Mouse (Mus musculus) forebrain, embryonic 12.5 days (tissue): ENCODE data around the gene Slc38a1. TPM values are rescaled to one million over a fixed set of nuclear protein-coding genes. Genes with fewer than 3 reads are reported as not detected.

ENCODE experiments used
- ATAC-seq: fragments of 200-750 bp; cut with Nextera tagmentation; 2 replicates; pipeline ENCODE4 v1.8.0; 2017; ENCODE audit warnings: moderate TSS enrichment; ENCODE audit not compliant: low FRiP score
- H3K27ac ChIP-seq: fragments of 300-500 bp; sonication (generic); 2 replicates; pipeline ENCODE4 v1.5.1; 2016; ENCODE audit warnings: mild to moderate bottlenecking
- H3K27me3 ChIP-seq: fragments of 300-500 bp; sonication (generic); 2 replicates; pipeline ENCODE4 v1.6.1; 2016; ENCODE audit warnings: mild to moderate bottlenecking
- H3K36me3 ChIP-seq: fragments of 300-500 bp; sonication (generic); replicated peaks from 2 replicates; pipeline ENCODE4 v1.6.1; 2016; ENCODE audit warnings: mild to moderate bottlenecking
- H3K4me1 ChIP-seq: fragments of 300-500 bp; sonication (generic); 2 replicates; pipeline ENCODE4 v1.6.1; 2016
- H3K4me2 ChIP-seq: fragments of 300-500 bp; sonication (generic); 2 replicates; pipeline ENCODE4 v1.6.1; 2016; ENCODE audit warnings: mild to moderate bottlenecking, moderate library complexity
- H3K4me3 ChIP-seq: fragments of 300-500 bp; sonication (generic); replicated peaks from 2 replicates; pipeline ENCODE4 v1.5.1; 2016; ENCODE audit warnings: mild to moderate bottlenecking
- H3K9ac ChIP-seq: fragments of 300-500 bp; sonication (generic); 2 replicates; pipeline ENCODE4 v1.6.1; 2016; ENCODE audit warnings: mild to moderate bottlenecking
- H3K9me3 ChIP-seq: fragments of 300-500 bp; sonication (generic); 2 replicates; pipeline ENCODE4 v1.6.1; 2016
- WGBS: fragments of 180-500 bp; shearing (Covaris S2); methylation state at CpG from one replicate; pipeline ENCODE4 v1.1.7; 2016; 5-methylcytosine and 5-hydroxymethylcytosine counted together
- polyA plus RNA-seq: library from polyadenylated mRNA; unstranded; fragments of >200 nt; fragmentation: Nextera tagmentation; extraction: Ambion mirVana; gene quantifications from 2 replicates; pipeline ENCODE4 v1.2.1, GENCODE M21; 2016

Slc38a1 gene
- polyA plus RNA-seq, 1 experiment from 2014 or later = 148 TPM

DNA sequence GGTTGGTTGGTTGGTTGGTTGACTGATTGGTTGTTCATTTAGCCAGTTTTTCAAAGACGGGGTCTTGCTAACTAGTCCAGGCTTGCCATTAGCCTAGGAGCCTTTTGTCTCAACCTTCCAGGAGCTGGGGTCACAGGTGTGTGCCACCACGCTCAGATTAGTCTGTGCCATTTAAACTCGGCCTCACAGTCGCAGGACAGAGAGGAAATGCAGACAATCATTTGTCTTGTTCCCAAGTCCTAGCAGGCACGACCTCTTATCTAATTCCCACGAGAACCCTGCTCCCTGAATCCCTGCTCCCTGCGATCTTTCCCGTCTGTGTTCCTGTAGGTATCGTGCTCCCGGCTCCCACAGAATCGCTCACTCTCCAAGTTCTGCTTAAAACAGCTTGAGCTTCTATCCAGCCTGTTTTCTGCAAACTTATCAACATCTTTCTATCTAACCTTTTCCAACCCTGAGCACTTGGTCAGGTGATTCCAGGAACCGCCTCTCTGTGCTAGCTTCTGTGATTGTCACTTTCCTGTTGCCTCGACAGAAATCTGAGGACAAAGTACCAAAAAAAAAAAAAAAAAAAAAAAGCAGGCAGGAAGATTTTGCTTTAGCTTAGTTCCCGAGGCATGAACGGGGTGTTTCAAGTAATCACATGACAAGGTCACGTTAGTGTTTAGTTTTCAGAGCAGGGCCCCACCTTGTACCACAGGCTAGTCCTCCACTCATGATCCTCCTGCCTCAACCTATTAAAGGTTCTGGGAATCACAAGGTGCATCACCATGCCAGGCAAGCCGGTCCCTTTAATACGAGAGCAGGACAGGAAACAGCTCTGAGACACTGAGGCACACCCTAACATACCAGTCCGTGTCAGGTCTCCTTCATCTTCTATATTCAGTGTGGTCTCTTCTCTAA is 36.4 kb upstream of the Slc38a1 start:
- Histone ChIP-seq H3K9ac (no peak overlapping the region), H3K4me3 (no peak overlapping the region), H3K4me2 (no peak overlapping the region), H3K27me3 (peaks cover 8% of the 10 kb centered on the region; the same call in 1 of the 2 replicates), H3K9me3 (no peaks in the 10 kb centered on the region), H3K36me3 (no peaks in the 10 kb centered on the region), H3K4me1 (no peaks in the 10 kb centered on the region), H3K27ac (no peak overlapping the region)
- ATAC-seq = no peak
- WGBS = 72% methylated on average over 19 of the region's 19 CpGs

DNA sequence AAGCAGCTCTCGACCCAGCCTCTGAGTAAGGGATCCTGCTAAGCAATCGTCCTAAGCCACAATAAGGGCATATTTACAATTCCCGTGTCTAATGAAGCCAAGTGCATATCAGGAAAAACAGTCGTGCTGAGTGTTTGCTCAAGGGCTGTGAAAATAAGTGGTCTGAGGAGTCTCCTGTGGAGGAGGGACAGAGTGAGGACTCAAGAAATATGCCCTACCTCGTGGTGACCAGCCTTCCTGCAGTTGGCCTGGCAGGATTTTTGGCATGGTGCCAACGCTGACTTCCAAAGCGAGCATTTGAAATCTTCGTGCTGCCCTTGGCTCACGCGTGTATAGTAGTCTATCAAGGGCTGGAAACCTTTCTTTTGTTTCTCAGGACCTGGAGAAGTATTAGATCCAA is 33.8 kb upstream of the Slc38a1 start:
- WGBS = 68% methylated on average over 10 of the region's 10 CpGs
- peaks cover 8% of the 10 kb centered on the region; the same call in 1 of the 2 replicates for H3K27me3 ChIP-seq
- no peak overlapping the region for H3K4me2 ChIP-seq
- no peak overlapping the region for H3K9ac ChIP-seq
- no peak overlapping the region for H3K27ac ChIP-seq
- H3K4me3 ChIP-seq = no peak overlapping the region
- H3K36me3 ChIP-seq = no peaks in the 10 kb centered on the region
- no peaks in the 10 kb centered on the region for H3K9me3 ChIP-seq
- no peak for ATAC-seq
- H3K4me1 ChIP-seq = no peaks in the 10 kb centered on the region

DNA sequence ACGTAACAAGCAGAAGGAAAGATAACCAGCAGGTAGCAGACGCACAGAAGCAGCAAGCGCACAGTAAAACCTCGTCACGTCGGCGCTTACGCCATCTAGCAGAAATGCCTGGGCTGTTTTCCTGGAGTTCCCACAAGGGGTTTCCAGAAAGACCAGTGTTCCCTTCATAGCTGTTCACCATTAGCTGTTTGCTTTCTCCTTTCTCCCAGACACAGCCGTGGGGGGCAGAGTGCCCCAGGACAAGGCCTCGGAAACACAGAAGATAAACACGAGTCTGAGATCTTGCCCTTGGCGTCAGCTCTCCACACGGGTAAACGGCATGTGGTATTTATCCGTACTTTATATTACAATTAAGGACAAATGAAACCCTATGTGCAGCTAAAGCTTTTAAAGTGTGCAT is 33.0 kb upstream of the Slc38a1 start:
- WGBS = 84% methylated on average over 15 of the region's 15 CpGs
- ATAC-seq = no peak
- peaks cover 8% of the 10 kb centered on the region; the same call in 1 of the 2 replicates for H3K27me3 ChIP-seq
- H3K27ac ChIP-seq = no peak overlapping the region
- H3K4me1 ChIP-seq = no peaks in the 10 kb centered on the region
- no peaks in the 10 kb centered on the region for H3K36me3 ChIP-seq
- no peak overlapping the region for H3K4me2 ChIP-seq
- no peaks in the 10 kb centered on the region for H3K9me3 ChIP-seq
- H3K4me3 ChIP-seq = no peak overlapping the region
- H3K9ac ChIP-seq = no peak overlapping the region

DNA sequence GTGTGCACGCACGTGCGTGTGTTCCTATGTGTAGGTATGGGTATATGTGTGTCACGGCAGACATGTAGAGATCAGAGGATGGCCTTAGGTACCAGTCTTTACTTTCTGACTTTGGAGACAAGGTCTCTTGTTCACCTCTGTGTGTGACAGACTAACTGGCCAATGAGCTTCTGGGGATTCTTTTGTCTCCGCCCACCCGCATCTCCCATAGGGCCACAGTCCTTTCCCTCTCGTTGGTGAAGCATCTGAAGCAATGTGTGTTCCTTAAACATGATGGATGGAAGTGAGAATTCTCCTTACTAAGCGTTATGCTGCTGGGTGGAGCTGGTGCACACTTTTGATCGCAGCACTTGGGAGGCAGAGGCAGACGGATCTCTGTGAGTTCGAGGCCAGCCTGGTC is 32.3 kb upstream of the Slc38a1 start:
- Histone ChIP-seq H3K9ac (no peak overlapping the region), H3K4me1 (no peaks in the 10 kb centered on the region), H3K4me2 (no peak overlapping the region), H3K9me3 (no peaks in the 10 kb centered on the region), H3K4me3 (no peak overlapping the region), H3K27me3 (peaks cover 7% of the 10 kb centered on the region; the same call in 1 of the 2 replicates), H3K36me3 (no peaks in the 10 kb centered on the region), H3K27ac (no peak overlapping the region)
- no peak for ATAC-seq
- 83% methylated on average over 11 of the region's 11 CpGs for WGBS

DNA sequence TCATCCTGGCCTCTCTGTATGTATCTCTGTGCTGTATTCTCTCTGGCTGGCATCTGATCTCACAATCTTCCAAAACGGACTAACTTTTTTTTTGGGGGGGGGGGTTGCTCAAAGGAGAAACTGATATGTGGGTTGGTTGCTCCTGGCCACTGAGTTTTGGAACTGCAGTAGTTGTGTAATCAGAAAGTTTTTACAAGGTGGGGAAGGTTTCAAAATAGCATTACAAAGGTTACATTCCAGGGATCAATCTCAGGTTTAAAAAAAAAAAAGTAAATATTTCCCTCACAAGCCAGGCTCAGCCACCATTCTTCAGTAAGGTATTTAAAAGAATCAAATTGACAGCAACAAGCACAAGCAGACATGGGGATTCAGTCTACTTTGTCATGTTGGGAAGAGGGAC is 31.4 kb upstream of the Slc38a1 start:
- Histone ChIP-seq H3K9me3 (no peaks in the 10 kb centered on the region), H3K27ac (no peak overlapping the region), H3K9ac (no peak overlapping the region), H3K27me3 (no peaks in the 10 kb centered on the region), H3K4me1 (no peaks in the 10 kb centered on the region), H3K4me3 (no peak overlapping the region), H3K36me3 (no peaks in the 10 kb centered on the region), H3K4me2 (no peak overlapping the region)
- WGBS = 76% methylated on average over 1 of the region's 1 CpGs
- ATAC-seq = no peak

DNA sequence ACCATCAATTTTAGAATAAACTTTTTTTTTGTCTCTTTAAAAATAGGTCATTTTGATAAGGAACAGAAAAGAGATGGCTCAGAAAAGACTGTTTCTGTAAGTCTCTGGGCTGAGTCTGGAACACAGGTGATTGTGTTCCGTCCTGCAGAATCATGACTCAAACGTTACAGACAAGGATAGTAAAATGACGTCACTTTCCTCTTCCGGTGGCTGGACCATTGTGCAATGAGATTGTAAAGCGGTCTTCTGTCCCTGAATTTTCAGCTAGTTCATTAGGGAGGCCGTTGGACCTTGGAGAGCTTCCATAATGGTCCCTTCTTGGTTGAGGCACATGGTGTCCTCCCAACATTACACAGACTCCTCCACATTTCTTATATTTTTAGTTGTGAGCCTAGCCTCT is 27.0 kb upstream of the Slc38a1 start:
- no peak overlapping the region for H3K4me3 ChIP-seq
- no peaks in the 10 kb centered on the region for H3K4me1 ChIP-seq
- no peak overlapping the region for H3K9ac ChIP-seq
- WGBS = 88% methylated on average over 6 of the region's 6 CpGs
- no peaks in the 10 kb centered on the region for H3K9me3 ChIP-seq
- H3K27me3 ChIP-seq = no peaks in the 10 kb centered on the region
- no peak overlapping the region for H3K4me2 ChIP-seq
- no peak for ATAC-seq
- no peak overlapping the region for H3K27ac ChIP-seq
- no peaks in the 10 kb centered on the region for H3K36me3 ChIP-seq

DNA sequence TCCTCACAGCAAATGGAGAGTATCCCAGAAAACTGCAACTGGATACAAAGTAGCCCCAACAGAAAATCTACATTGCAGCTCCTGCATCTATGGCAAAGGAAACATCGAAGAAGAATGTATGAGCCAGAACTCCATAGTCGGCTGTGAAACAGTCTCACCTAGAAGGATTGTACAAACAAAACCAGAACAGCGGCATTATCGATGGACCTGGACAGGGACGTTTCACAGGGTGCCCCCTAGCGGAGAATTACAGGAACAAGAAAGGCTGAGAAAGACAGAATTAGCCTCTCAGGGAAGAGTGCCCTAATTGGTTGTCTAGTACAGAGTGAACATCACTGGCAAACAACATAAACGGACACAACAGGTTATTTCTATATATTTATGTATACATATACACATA is 23.9 kb upstream of the Slc38a1 start:
- Histone ChIP-seq H3K27ac (no peak overlapping the region), H3K4me2 (peak overlapping the region; percentile 42), H3K27me3 (no peaks in the 10 kb centered on the region), H3K9me3 (no peaks in the 10 kb centered on the region), H3K9ac (no peak overlapping the region), H3K4me1 (no peaks in the 10 kb centered on the region), H3K4me3 (no peak overlapping the region), H3K36me3 (no peaks in the 10 kb centered on the region)
- WGBS = 5% methylated on average over 7 of the region's 7 CpGs
- ATAC-seq = peak; percentile 75

DNA sequence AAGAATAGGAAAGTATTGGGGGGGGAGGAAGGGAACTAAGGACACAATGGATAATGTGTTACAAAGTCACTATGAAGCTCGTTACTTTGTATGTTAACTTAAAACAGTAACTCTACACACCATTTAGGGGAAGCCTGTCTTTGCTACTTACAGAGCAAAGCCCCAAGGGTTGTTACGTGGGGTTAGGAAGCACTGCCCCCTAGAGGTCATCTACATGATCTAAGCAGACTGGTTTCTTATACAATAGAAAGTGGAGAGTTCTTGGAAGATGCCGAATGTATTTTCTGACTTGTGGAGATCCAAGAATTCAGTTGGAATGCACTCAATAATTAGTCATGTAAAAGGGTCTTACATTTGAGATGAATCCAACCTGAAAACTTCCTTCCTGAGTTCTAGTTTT is 23.2 kb upstream of the Slc38a1 start:
- Histone ChIP-seq H3K27me3 (no peaks in the 10 kb centered on the region), H3K4me2 (peak overlapping the region; percentile 42), H3K9me3 (no peaks in the 10 kb centered on the region), H3K9ac (no peak overlapping the region), H3K27ac (no peak overlapping the region), H3K4me1 (0 out of 2 replicates have a peak, but pooled peaks cover under 1% of the 10 kb centered on the region), H3K36me3 (no peaks in the 10 kb centered on the region), H3K4me3 (no peak overlapping the region)
- 10% methylated on average over 3 of the region's 3 CpGs for WGBS
- ATAC-seq = peak; percentile 75; the same call in 1 of the 2 replicates

DNA sequence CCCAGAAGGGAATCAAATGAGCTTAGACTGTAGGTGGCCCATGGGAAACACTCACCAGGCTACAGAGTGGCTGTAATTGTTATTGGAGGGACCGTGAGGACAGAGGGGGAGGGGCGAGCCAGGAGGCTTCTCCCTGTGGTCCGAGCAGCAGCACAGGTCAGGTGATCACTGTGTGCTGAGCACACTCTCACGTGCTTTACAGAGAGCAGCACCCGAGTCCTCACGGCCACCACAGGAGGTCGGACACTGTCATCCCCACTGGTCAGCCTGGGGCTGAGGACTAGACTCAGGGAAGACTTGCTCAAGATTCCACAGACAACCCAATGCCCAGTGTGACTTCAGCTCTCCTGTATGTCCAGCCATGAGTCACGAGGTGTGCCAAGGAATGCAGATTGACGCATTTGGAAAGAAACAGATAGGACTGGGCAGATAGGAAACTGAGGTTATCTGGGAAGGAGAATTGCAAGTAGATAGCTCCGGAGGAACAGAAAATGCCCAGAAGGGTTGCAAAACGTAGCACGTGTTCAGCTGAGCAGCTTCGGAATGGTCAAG is 18.0 kb upstream of the Slc38a1 start:
- no peaks in the 10 kb centered on the region for H3K27me3 ChIP-seq
- no peaks in the 10 kb centered on the region for H3K9me3 ChIP-seq
- no peak overlapping the region for H3K9ac ChIP-seq
- no peak overlapping the region for H3K4me3 ChIP-seq
- no peak for ATAC-seq
- H3K36me3 ChIP-seq = no peaks in the 10 kb centered on the region
- WGBS = 56% methylated on average over 13 of the region's 13 CpGs
- H3K4me2 ChIP-seq = no peak overlapping the region
- no peak overlapping the region for H3K27ac ChIP-seq
- 0 out of 2 replicates have a peak, but pooled peaks cover 14% of the 10 kb centered on the region for H3K4me1 ChIP-seq

DNA sequence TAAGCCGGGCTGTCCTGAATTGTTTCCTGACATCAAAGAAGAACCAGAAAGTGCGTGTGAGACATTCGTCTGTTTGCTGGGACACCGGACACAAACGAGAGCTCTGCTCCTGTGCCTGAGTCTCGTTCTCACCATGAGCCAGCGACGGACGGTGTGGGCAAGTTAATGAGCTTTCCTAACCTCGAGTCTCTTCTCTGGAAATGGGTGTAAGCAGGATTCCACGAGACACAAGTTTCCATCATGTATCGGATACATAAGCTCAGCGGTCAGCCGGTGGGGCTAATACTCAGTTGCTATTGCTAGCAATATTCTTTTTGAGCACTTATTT is 15.5 kb upstream of the Slc38a1 start:
- WGBS = 79% methylated on average over 14 of the region's 14 CpGs
- H3K9me3 ChIP-seq = no peaks in the 10 kb centered on the region
- no peak for ATAC-seq

DNA sequence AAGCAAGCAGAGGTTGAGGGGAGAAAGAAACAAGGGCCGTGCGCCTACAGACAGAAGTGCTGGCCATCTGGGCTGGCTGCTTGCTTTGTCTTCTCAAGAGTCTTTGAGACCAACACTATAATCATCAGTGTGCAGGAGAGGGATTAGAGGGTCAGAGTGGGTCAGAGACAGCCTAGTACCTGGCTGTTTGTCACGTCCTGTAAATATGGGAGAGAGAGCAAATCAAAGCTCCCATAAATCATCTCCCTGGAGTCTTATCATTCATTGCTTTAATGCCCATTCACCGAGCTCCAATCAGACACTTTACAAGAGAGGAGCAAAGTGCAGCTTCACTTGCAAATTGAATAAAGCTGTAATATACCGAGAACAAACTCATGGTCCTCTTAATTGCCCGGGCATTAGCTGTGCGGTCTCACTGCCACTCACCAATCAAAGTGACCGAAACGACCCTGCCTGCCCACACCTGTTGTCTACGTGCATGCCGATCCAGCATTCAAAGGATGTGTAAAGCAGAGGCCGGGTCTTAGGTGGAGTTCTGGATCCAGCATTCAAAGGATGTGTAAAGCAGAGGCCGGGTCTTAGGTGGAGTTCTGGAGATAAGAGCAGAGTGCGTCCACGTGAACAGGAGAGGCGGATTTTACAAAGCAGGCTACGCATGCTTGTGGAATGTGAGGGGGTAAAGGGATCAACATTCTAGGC is 15.0 kb upstream of the Slc38a1 start:
- H3K9me3 ChIP-seq = no peaks in the 10 kb centered on the region
- no peak overlapping the region for H3K9ac ChIP-seq
- H3K4me3 ChIP-seq = no peak overlapping the region
- 0 out of 2 replicates have a peak, but pooled peaks cover 14% of the 10 kb centered on the region for H3K4me1 ChIP-seq
- H3K27me3 ChIP-seq = no peaks in the 10 kb centered on the region
- H3K36me3 ChIP-seq = no peaks in the 10 kb centered on the region
- no peak for ATAC-seq
- WGBS = 65% methylated on average over 17 of the region's 17 CpGs
- no peak overlapping the region for H3K27ac ChIP-seq
- no peak overlapping the region for H3K4me2 ChIP-seq

More for the DNA sequence above, 15.5 kb upstream of the Slc38a1 start:
- no peaks in the 10 kb centered on the region for H3K36me3 ChIP-seq
- 0 out of 2 replicates have a peak, but pooled peaks cover 14% of the 10 kb centered on the region for H3K4me1 ChIP-seq
- H3K27me3 ChIP-seq = no peaks in the 10 kb centered on the region
- H3K4me2 ChIP-seq = no peak overlapping the region
- no peak overlapping the region for H3K4me3 ChIP-seq
- no peak overlapping the region for H3K27ac ChIP-seq
- no peak overlapping the region for H3K9ac ChIP-seq

DNA sequence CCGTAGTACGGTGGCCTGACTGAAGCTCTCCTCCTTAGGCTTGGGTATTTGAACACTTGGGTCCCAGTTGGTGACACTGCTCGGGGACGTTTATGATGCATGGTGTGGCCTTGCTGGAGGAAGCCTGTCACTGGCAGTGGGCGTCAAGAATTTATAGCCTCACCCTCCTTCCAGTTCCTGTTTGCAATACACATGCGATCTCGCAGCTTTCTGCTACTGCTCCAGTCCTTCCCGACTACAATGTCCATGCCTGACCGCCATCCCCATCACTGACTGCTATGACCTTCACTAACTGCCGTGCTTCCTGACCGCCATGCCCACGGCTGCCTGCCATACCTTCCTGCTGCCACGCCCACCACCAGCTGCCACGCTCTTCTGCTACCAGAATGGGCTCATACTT is 12.8 kb upstream of the Slc38a1 start:
- no peak overlapping the region for H3K4me3 ChIP-seq
- whole genome bisulfite sequencing = 97% methylated on average over 14 of the region's 14 CpGs
- ATAC-seq = no peak

More for the DNA sequence above, 12.8 kb upstream of the Slc38a1 start:
- Histone ChIP-seq H3K9me3 (no peaks in the 10 kb centered on the region), H3K27me3 (no peaks in the 10 kb centered on the region), H3K36me3 (no peaks in the 10 kb centered on the region), H3K27ac (no peak overlapping the region), H3K4me2 (no peak overlapping the region), H3K9ac (no peak overlapping the region), H3K4me1 (0 out of 2 replicates have a peak, but pooled peaks cover 10% of the 10 kb centered on the region)
